ENCODE assay signal across 7 mouse cellular contexts in genomic region chr14:52304644-52305271, GRCm38 (mm10). TPM values are rescaled to one million over a fixed set of nuclear protein-coding genes. Genes with fewer than 3 reads are reported as not detected.
DNase-seq lines count a peak whose midpoint lies in the region; ATAC-seq lines count a peak whose summit lies in the region.

TSS of gene Mettl3 (minus strand) at chr14:52305128.

- H3K9me3 ChIP-seq in embryonic facial prominence, embryonic 12.5 days: no peaks in the 10 kb centered on the region
- no peaks in the 10 kb centered on the region for H3K9me3 ChIP-seq in limb, embryonic 11.5 days (ENCODE audit: control insufficient read depth, low read length)
- no peaks in the 10 kb centered on the region for H3K9me3 ChIP-seq in midbrain, embryonic 14.5 days (ENCODE audit: control insufficient read depth, low read length)

- peak within 1 kb of the TSS; percentile 71 for H3K4me2 ChIP-seq in embryonic facial prominence, embryonic 12.5 days (replicated peaks)
- peak within 1 kb of the TSS; percentile 51 for H3K4me2 ChIP-seq in limb, embryonic 11.5 days (ENCODE audit: low read depth, severe bottlenecking)
- peak within 1 kb of the TSS; percentile 65 for H3K4me2 ChIP-seq in midbrain, embryonic 14.5 days (ENCODE audit: low read length)

- H3K27ac ChIP-seq in embryonic facial prominence, embryonic 12.5 days: peak within 1 kb of the TSS; percentile 95
- peak within 1 kb of the TSS; percentile 59 for H3K27ac ChIP-seq in limb, embryonic 11.5 days (replicated peaks; ENCODE audit: low read depth, low read length)
- H3K27ac ChIP-seq in midbrain, embryonic 14.5 days (replicated peaks; ENCODE audit: low read depth, low read length): peak within 1 kb of the TSS; percentile 91

- peak; percentile 93 for ATAC-seq in embryonic facial prominence, embryonic 12.5 days (ENCODE audit: insufficient number of reproducible peaks, insufficient read depth, low FRiP score, low TSS enrichment)
- ATAC-seq in limb, embryonic 11.5 days (ENCODE audit: insufficient number of reproducible peaks, low FRiP score, low TSS enrichment, low read depth): peak; percentile 95
- ATAC-seq in midbrain, embryonic 14.5 days (ENCODE audit: low FRiP score, low TSS enrichment): peak; percentile 94

- DNase-seq in adrenal gland, postnatal 25 days: peak; percentile 87
- DNase-seq in heart, adult 11 months: peak; percentile 99
- DNase-seq in kidney, adult 18-20 months: peak; percentile 93
- DNase-seq in limb, embryonic 11.5 days (ENCODE audit: low spot score): peak; percentile 92
- DNase-seq in midbrain, embryonic 14.5 days: peak; percentile 97
- DNase-seq in spleen, adult 18-20 months: peak; percentile 76 to 84

- H3K27me3 ChIP-seq in embryonic facial prominence, embryonic 12.5 days: no peaks in the 10 kb centered on the region
- no peaks in the 10 kb centered on the region for H3K27me3 ChIP-seq in limb, embryonic 11.5 days (ENCODE audit: control insufficient read depth, insufficient read depth, low read length)
- no peaks in the 10 kb centered on the region for H3K27me3 ChIP-seq in midbrain, embryonic 14.5 days (ENCODE audit: control insufficient read depth, insufficient read depth, low read length)

- peaks cover 16% of the 10 kb centered on the region for H3K36me3 ChIP-seq in embryonic facial prominence, embryonic 12.5 days
- peaks cover 1% of the 10 kb centered on the region for H3K36me3 ChIP-seq in limb, embryonic 11.5 days (ENCODE audit: control insufficient read depth, insufficient read depth, low read length)
- peaks cover 13% of the 10 kb centered on the region for H3K36me3 ChIP-seq in midbrain, embryonic 14.5 days (ENCODE audit: control insufficient read depth, insufficient read depth, low read length)

- H3K9ac ChIP-seq in embryonic facial prominence, embryonic 12.5 days: peak within 1 kb of the TSS; percentile 65
- peak within 1 kb of the TSS; percentile 49 for H3K9ac ChIP-seq in limb, embryonic 11.5 days (ENCODE audit: low read length)
- peak within 1 kb of the TSS; percentile 76 for H3K9ac ChIP-seq in midbrain, embryonic 14.5 days (replicated peaks; ENCODE audit: low read length)

- H3K4me1 ChIP-seq in embryonic facial prominence, embryonic 12.5 days: 0 out of 2 replicates have a peak, but pooled peaks cover 4% of the 10 kb centered on the region
- no peaks in the 10 kb centered on the region for H3K4me1 ChIP-seq in limb, embryonic 11.5 days (ENCODE audit: control insufficient read depth, insufficient read depth, low read length)
- H3K4me1 ChIP-seq in midbrain, embryonic 14.5 days (ENCODE audit: control insufficient read depth, insufficient read depth, low read length): peaks cover 5% of the 10 kb centered on the region; the same call in 1 of the 2 replicates

- WGBS in embryonic facial prominence, embryonic 12.5 days: under 1% methylated on average over 46 of the region's 46 CpGs
- WGBS in limb, embryonic 11.5 days: under 1% methylated on average over 45 of the region's 46 CpGs
- WGBS in midbrain, embryonic 14.5 days: under 1% methylated on average over 46 of the region's 46 CpGs

- peak within 1 kb of the TSS; percentile 71 for H3K4me3 ChIP-seq in embryonic facial prominence, embryonic 12.5 days
- peak within 1 kb of the TSS; percentile 48 for H3K4me3 ChIP-seq in limb, embryonic 11.5 days (ENCODE audit: low read depth, low read length)
- peak within 1 kb of the TSS; percentile 73 for H3K4me3 ChIP-seq in midbrain, embryonic 14.5 days (replicated peaks; ENCODE audit: low read depth, low read length)

RNA-seq across cellular contexts. Expression of gene Mettl3, which starts in this region (rescaled TPM):
- 54.4 and 64.8 TPM in 2 replicates for total RNA-seq in adrenal gland, postnatal 25 days (2021)
- polyA plus RNA-seq in embryonic facial prominence, embryonic 12.5 days (2016; fragmentation: Nextera tagmentation; extraction: Ambion mirVana): 51.9 and 59.9 TPM in 2 replicates
- polyA plus RNA-seq in limb, embryonic 11.5 days (2014; fragmentation: Nextera tagmentation; extraction: Ambion mirVana): 45.5 and 47.7 TPM in 2 replicates
- polyA plus RNA-seq in midbrain, embryonic 14.5 days (2014; fragmentation: Nextera tagmentation; extraction: Ambion mirVana): 39.8 and 42.8 TPM in 2 replicates

Comparison
In these comparisons a context has a peak if more than half of its experiments do, and no peak if none do; other contexts are left out.
1. Peak in every context shown above with its lines: DNase-seq, ATAC-seq, H3K4me3 ChIP-seq and H3K27ac ChIP-seq.